Mouse (Mus musculus) forebrain, embryonic 12.5 days (tissue): ENCODE measurements at regions not wholly inside any gene's neighbourhood (a gene's known extent, or its start where the extent isn't known, plus 50 kb on each side); places are given as distances from the start of the nearest gene placed in this dataset.

Source experiments
- ATAC-seq: fragments of 200-750 bp; cut with Nextera tagmentation; 2 replicates; pipeline ENCODE4 v1.8.0; 2017; ENCODE audit warnings: moderate TSS enrichment; ENCODE audit not compliant: low FRiP score
- H3K27ac ChIP-seq: fragments of 300-500 bp; sonication (generic); 2 replicates; pipeline ENCODE4 v1.5.1; 2016; ENCODE audit warnings: mild to moderate bottlenecking
- H3K27me3 ChIP-seq: fragments of 300-500 bp; sonication (generic); 2 replicates; pipeline ENCODE4 v1.6.1; 2016; ENCODE audit warnings: mild to moderate bottlenecking
- H3K36me3 ChIP-seq: fragments of 300-500 bp; sonication (generic); replicated peaks from 2 replicates; pipeline ENCODE4 v1.6.1; 2016; ENCODE audit warnings: mild to moderate bottlenecking
- H3K4me1 ChIP-seq: fragments of 300-500 bp; sonication (generic); 2 replicates; pipeline ENCODE4 v1.6.1; 2016
- H3K4me2 ChIP-seq: fragments of 300-500 bp; sonication (generic); 2 replicates; pipeline ENCODE4 v1.6.1; 2016; ENCODE audit warnings: mild to moderate bottlenecking, moderate library complexity
- H3K4me3 ChIP-seq: fragments of 300-500 bp; sonication (generic); replicated peaks from 2 replicates; pipeline ENCODE4 v1.5.1; 2016; ENCODE audit warnings: mild to moderate bottlenecking
- H3K9ac ChIP-seq: fragments of 300-500 bp; sonication (generic); 2 replicates; pipeline ENCODE4 v1.6.1; 2016; ENCODE audit warnings: mild to moderate bottlenecking
- H3K9me3 ChIP-seq: fragments of 300-500 bp; sonication (generic); 2 replicates; pipeline ENCODE4 v1.6.1; 2016
- WGBS: fragments of 180-500 bp; shearing (Covaris S2); methylation state at CpG from one replicate; pipeline ENCODE4 v1.1.7; 2016; 5-methylcytosine and 5-hydroxymethylcytosine counted together

DNA sequence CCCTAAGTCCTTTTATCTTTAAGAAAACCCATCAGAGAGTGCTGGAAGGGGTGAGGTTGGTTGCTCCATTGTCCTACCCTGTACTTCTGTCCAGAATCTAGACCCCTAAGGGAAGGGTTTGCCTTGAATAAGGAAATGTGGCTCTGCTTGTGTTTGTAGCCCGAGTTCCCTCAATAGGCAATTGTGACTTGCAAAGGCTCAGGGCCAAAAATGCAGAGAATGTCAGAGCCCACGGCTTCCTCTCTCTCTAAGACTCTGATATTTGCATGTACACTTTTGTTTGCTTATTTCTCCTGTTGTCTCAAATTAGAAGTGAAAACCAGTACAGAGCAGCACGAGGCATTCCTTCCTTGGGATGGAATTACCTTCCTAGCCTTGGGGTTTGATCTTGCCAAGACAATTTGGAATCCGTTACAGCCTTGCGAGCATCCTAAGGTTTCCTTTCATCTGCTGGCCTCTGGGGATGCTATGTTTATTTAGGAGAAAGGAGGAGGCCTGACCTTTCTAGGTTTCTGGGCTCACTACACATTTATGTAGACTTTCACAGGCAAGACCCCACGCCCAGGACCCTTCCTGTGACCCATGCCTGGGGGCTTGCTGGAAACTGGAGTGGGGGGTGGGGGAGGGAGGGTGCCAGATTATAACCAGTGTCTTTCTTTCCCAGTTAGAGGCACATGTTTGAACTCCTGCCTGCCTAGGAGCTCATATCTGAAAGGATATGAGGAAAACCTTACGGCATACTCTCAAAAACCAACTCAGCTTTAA is 181.8 kb downstream of the Trim29 start:
- WGBS, result 59% methylated on average over 7 of the region's 7 CpGs
- H3K27ac ChIP-seq, result no peak overlapping the region

DNA sequence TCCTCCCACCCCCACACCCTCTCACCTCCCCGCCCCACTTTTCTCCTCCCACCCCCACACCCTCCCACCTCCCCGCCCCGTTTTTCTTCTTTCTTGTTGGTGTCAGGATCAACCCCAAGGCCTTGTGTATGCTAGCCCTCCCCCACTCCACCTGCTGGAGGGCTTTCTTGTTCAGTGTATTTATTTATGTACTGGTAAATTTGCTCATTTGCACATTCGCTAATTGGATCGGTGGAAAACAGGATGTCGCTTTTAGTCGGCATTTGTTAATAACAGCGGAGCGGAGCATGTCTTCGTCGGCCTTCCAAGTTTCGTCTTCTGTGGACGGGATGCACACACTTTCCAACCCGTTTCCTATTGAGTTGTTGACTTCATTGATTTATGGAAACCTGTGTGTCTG is 187.9 kb downstream of the Trim29 start:
- Histone ChIP-seq H3K36me3 (no peaks in the 10 kb centered on the region), H3K4me3 (no peak overlapping the region), H3K27ac (no peak overlapping the region), H3K27me3 (no peaks in the 10 kb centered on the region), H3K9ac (no peak overlapping the region), H3K9me3 (no peaks in the 10 kb centered on the region), H3K4me2 (no peak overlapping the region), H3K4me1 (no peaks in the 10 kb centered on the region; the same call in 1 of the 2 replicates)
- 67% methylated on average over 14 of the region's 14 CpGs for WGBS
- no peak for ATAC-seq

More for the DNA sequence above, 181.8 kb downstream of the Trim29 start:
- H3K27me3 ChIP-seq, result no peaks in the 10 kb centered on the region
- H3K4me1 ChIP-seq, result peaks cover 12% of the 10 kb centered on the region
- H3K9me3 ChIP-seq, result no peaks in the 10 kb centered on the region
- H3K36me3 ChIP-seq, result no peaks in the 10 kb centered on the region
- H3K4me2 ChIP-seq, result no peak overlapping the region
- H3K9ac ChIP-seq, result no peak overlapping the region
- no peak overlapping the region for H3K4me3 ChIP-seq
- no peak for ATAC-seq

DNA sequence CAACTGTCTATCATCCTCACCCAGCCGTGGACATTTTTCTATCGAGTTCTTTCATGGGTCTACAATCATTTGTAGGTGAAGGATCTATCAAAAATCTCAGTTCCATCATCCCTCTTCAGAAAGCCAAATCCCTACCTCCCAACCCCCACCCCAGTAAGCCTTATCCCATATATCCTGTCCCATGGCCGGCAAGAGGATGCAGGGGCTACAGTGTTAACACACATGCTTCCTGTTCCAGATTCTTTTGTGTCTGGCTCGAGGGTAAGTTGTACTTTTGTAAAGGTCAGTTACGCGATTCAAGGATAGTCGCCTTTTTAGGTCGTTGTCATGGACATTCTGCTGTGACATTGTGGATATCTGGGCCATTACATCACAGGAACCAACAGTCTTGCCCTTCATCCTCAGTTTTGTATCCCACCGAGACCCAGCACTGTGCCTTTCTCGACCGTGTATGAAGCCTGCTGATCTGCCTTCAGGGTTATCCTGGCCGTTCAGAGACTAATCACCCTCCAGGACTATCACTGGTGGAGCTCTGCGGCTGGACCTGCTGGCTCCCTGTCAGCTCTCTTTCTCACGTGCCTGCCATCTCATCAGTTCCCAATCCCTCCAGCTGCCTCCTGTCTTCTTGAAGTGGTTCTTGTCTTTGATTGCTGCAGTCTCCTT is 193.8 kb downstream of the Trim29 start:
- no peak for ATAC-seq
- WGBS, result 63% methylated on average over 14 of the region's 14 CpGs

DNA sequence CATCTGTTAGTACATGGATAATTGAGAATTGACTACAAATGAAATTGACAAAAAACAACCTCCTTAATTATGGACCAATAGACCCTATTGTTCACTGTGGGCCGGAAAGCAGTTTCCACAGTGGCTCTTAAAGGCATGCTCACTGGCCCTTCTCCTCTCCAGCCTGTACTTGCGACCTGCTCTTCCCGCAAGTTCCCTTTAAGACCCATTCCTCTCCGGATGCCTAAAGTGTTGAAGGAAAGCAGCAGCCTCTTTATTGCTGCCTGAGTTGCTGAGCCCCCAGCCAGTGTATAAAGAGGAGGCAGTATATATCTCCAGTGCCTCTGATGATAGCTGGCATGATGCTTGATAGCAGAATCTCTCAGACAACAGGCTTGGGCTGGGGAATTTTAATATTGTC is 195.2 kb downstream of the Trim29 start:
- no peak; the same call in 1 of the 2 replicates for ATAC-seq
- Histone ChIP-seq H3K27me3 (no peaks in the 10 kb centered on the region), H3K9me3 (no peaks in the 10 kb centered on the region), H3K27ac (peak overlapping the region; percentile 4; the same call in 1 of the 2 replicates), H3K4me1 (peaks cover 15% of the 10 kb centered on the region), H3K4me2 (no peak overlapping the region), H3K9ac (no peak overlapping the region), H3K4me3 (no peak overlapping the region), H3K36me3 (no peaks in the 10 kb centered on the region)
- 27% methylated on average over 4 of the region's 4 CpGs for WGBS

More for the DNA sequence above, 193.8 kb downstream of the Trim29 start:
- H3K9me3 ChIP-seq, result no peaks in the 10 kb centered on the region
- peaks cover 15% of the 10 kb centered on the region for H3K4me1 ChIP-seq
- 0 out of 2 replicates have a peak overlapping the region, but pooled peaks have one; percentile 25 for H3K27ac ChIP-seq
- no peak overlapping the region for H3K9ac ChIP-seq
- no peak overlapping the region for H3K4me2 ChIP-seq
- H3K36me3 ChIP-seq, result no peaks in the 10 kb centered on the region
- no peaks in the 10 kb centered on the region for H3K27me3 ChIP-seq
- H3K4me3 ChIP-seq, result no peak overlapping the region

DNA sequence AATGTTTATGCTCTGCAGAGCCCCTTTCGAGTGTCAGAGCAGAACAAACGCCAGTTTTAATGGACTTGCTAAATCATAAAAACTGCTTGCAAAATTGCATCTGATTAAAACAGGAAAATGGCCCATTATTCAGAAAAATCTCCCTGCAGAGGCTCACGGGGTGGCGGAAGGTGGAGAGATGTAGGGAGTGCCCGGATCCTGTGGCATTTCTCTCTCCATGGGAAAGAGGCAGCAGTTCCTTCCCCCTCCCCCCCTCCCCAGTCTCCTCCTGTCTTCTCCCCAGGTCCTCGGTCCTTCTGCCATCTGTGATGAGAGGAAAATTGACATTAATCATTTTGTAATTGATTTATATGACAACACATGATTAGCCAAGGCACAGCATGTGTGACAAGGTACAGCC is 195.6 kb downstream of the Trim29 start:
- WGBS, result 49% methylated on average over 6 of the region's 6 CpGs
- H3K4me3 ChIP-seq, result no peak overlapping the region
- H3K27me3 ChIP-seq, result no peaks in the 10 kb centered on the region
- H3K4me2 ChIP-seq, result no peak overlapping the region
- H3K9ac ChIP-seq, result no peak overlapping the region
- H3K36me3 ChIP-seq, result no peaks in the 10 kb centered on the region
- H3K9me3 ChIP-seq, result no peaks in the 10 kb centered on the region
- peak overlapping the region; percentile 4; the same call in 1 of the 2 replicates for H3K27ac ChIP-seq
- H3K4me1 ChIP-seq, result peaks cover 15% of the 10 kb centered on the region
- no peak for ATAC-seq

DNA sequence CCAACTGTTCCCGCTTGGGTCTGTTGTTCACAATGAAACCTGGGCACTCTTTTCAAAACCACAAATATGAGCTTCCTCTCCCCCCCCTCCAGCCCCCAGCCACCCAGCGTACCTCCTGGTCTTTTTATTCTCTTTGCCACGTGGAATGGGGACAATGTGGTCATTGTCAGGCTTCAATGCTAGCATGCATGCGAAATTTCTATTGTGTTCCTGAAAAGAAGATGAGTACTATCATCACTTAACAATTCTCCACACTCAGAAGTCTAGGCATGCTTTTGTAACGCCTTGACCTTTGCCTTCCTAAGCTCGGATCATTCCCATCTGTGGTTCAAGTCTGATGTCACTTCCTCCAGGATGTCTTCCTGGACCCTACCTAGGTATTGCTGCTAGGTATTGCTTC is 202.2 kb downstream of the Trim29 start:
- WGBS, result 64% methylated on average over 6 of the region's 6 CpGs
- ATAC-seq, result no peak
- no peak overlapping the region for H3K4me3 ChIP-seq
- no peak overlapping the region for H3K9ac ChIP-seq
- no peaks in the 10 kb centered on the region for H3K36me3 ChIP-seq
- no peak overlapping the region for H3K27ac ChIP-seq
- H3K4me1 ChIP-seq, result no peaks in the 10 kb centered on the region
- peaks cover 3% of the 10 kb centered on the region; the same call in 1 of the 2 replicates for H3K9me3 ChIP-seq
- no peak overlapping the region for H3K4me2 ChIP-seq
- no peaks in the 10 kb centered on the region for H3K27me3 ChIP-seq

DNA sequence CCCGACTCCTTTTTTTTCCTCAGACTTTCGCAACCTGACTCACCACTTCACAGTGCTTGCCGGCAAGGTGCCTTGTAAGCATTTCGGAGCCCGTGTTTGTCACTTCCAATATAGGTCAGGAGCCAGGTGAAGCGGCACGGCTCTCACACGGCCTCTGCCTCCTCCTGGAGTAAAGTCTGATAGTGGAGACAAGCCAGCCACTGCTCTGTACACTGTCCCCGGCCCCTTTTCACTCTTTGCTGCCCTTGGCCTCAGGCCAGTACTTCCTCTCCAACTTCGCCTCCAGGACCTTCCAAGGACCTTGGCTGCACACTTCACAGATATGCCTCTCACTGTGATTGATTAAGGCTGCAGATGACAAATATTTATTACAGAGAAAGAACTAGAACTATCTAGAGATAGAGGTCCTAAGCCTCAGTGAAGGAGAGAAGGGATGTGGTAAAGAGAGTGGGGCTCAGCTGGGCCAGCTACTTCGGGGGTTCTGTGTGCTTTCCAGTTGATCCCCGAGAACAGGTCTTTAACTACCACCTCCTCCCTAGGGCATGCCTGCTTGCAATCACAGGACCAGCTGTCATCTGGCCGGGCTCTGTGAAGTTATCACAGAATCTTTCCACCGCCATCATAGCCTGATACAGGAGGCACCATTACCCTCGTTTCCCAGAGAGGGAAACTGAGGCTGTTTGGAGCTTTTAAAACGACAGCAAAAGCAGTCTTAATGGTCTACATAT is 204.2 kb downstream of the Trim29 start:
- ATAC-seq, result no peak
- peaks cover 3% of the 10 kb centered on the region; the same call in 1 of the 2 replicates for H3K9me3 ChIP-seq
- no peak overlapping the region for H3K4me3 ChIP-seq
- H3K9ac ChIP-seq, result no peak overlapping the region
- 88% methylated on average over 16 of the region's 16 CpGs for WGBS
- no peaks in the 10 kb centered on the region for H3K27me3 ChIP-seq
- H3K4me2 ChIP-seq, result no peak overlapping the region
- H3K4me1 ChIP-seq, result no peaks in the 10 kb centered on the region
- no peak overlapping the region for H3K27ac ChIP-seq
- no peaks in the 10 kb centered on the region for H3K36me3 ChIP-seq

DNA sequence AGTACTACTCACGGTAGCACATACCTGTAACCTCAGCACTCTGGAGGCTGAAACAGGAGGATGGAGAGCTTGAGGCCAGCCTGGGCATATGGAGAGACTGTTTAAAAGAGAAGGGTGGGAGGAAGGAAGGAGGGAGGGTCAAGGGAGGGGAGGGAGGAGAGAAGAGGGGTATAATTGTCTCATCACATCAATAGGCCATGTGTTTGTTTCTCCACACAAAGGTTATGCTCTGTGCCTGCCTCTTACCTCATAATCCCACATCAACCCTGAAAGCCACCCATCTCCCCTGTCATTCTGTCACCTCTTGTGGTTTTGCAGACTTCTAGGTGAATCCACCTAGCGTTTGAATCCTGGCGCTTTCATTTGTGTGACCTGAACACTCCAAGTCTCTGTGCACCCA is 210.3 kb downstream of the Trim29 start:
- peaks cover 14% of the 10 kb centered on the region for H3K4me1 ChIP-seq
- no peak for ATAC-seq
- no peaks in the 10 kb centered on the region for H3K27me3 ChIP-seq
- WGBS, result 92% methylated on average over 3 of the region's 3 CpGs
- no peak overlapping the region for H3K4me2 ChIP-seq
- H3K9ac ChIP-seq, result no peak overlapping the region
- H3K27ac ChIP-seq, result no peak overlapping the region
- no peaks in the 10 kb centered on the region for H3K9me3 ChIP-seq
- no peaks in the 10 kb centered on the region for H3K36me3 ChIP-seq
- no peak overlapping the region for H3K4me3 ChIP-seq

DNA sequence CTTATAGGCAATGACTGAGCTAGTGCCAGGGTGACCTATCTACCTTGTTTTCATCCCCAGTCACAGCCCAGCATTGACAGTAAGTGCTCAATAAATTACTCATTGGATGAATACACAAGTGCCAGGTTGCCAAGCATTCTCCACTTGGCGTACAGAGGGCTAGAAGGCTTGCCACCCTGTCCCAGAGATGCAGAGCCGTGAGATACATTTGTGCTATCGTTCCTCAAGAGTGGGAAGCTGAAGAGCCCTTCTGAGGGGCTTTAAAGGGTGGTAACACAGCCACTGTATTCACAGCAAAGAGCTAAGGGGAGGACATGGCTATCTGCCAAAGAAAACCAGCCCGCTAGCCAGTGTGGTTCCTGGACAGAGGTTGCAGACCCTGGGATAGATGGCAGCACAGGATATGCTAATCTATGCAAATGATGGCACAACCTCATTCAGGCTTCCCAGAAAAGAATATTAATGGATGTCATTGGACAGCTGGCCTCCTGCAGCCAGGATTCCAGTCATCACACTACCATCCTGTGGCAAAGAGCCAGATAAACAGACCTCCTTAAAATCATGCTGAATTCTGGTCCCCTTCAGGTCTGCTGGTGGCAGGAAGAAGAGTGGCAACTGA is 214.4 kb downstream of the Trim29 start:
- WGBS, result 43% methylated on average over 4 of the region's 4 CpGs
- no peak overlapping the region for H3K9ac ChIP-seq
- H3K9me3 ChIP-seq, result no peaks in the 10 kb centered on the region
- no peaks in the 10 kb centered on the region for H3K36me3 ChIP-seq
- no peak overlapping the region for H3K4me3 ChIP-seq
- peak overlapping the region; percentile 53 for H3K27ac ChIP-seq
- H3K27me3 ChIP-seq, result no peaks in the 10 kb centered on the region
- no peak overlapping the region for H3K4me2 ChIP-seq
- 0 out of 2 replicates have a peak, but pooled peaks have one; percentile 36 for ATAC-seq
- peaks cover 21% of the 10 kb centered on the region for H3K4me1 ChIP-seq

DNA sequence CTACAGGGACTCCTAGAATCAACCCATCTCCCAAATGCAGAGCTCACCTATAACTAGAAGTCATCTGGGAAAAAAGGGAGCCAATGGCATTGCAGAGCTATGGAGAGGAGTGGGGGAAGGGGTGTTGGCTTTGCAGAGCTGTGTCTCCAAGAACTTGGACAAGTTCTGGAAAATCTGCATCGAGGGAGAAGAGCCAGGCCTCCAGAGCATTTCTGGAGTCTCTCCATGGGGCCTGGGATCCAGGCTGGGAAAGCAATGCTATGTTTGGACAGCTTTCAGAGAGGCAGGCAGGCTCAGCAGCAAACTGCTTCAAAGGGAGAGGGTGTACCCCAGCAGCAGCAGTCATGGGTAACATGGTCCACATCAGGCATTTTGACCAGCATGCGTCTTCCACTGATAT is 211.6 kb upstream of the Nectin1 start:
- WGBS, result 83% methylated on average over 2 of the region's 2 CpGs
- Histone ChIP-seq H3K9me3 (no peaks in the 10 kb centered on the region), H3K9ac (no peak overlapping the region), H3K4me1 (0 out of 2 replicates have a peak, but pooled peaks cover 6% of the 10 kb centered on the region), H3K4me3 (no peak overlapping the region), H3K4me2 (no peak overlapping the region), H3K27me3 (no peaks in the 10 kb centered on the region), H3K27ac (no peak overlapping the region), H3K36me3 (no peaks in the 10 kb centered on the region)
- ATAC-seq, result no peak

DNA sequence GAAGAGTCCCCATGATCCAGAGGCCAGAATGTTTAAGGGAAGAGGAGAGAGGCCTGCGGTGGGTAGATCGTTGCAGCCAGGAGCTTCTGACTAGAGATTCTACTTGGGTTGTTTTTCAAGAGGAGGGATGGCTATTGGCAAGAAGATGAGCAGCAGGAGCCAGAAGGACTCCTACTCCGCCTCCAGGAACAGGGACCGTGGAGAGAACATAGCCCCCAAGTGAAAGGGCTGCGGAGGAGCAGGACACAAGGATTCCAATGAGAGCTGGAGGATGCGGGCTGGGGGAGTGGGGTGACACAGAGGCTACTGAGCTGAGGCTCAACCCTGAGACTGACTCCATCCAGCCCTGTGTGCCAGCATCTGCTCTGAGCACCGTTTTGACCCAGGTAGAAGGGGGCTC is 207.8 kb upstream of the Nectin1 start:
- Histone ChIP-seq H3K4me1 (no peaks in the 10 kb centered on the region), H3K4me2 (no peak overlapping the region), H3K4me3 (no peak overlapping the region), H3K9ac (no peak overlapping the region), H3K27me3 (no peaks in the 10 kb centered on the region), H3K36me3 (no peaks in the 10 kb centered on the region), H3K9me3 (no peaks in the 10 kb centered on the region), H3K27ac (no peak overlapping the region)
- 83% methylated on average over 7 of the region's 7 CpGs for WGBS
- ATAC-seq, result no peak

DNA sequence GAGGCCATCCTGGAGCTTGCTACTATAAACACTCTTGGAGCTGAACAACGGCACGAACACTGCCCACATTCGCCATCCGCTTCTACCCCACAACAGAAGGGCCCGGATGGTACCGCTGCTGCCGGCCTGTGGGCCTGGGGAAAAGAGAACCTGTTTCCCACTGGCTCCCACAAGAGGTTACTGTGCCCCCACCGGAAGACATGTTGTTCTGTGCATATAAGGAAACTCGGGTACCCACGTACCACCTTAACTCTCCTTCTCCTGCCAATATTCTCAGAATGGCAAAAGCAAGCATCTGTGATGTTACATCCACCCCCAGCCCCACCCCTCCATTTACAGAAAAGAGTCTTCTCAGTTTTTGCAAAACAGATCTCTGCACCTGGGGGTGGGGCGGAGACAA is 206.7 kb upstream of the Nectin1 start:
- H3K27ac ChIP-seq, result no peak overlapping the region
- H3K9ac ChIP-seq, result no peak overlapping the region
- no peaks in the 10 kb centered on the region for H3K9me3 ChIP-seq
- H3K36me3 ChIP-seq, result no peaks in the 10 kb centered on the region
- ATAC-seq, result no peak
- H3K27me3 ChIP-seq, result no peaks in the 10 kb centered on the region
- WGBS, result 93% methylated on average over 11 of the region's 11 CpGs
- H3K4me2 ChIP-seq, result no peak overlapping the region
- no peaks in the 10 kb centered on the region for H3K4me1 ChIP-seq
- no peak overlapping the region for H3K4me3 ChIP-seq
